Mouse (Mus musculus): ENCODE measurements around the gene Trim67. TPM values are rescaled to one million over a fixed set of nuclear protein-coding genes. Genes with fewer than 3 reads are reported as not detected.

The Trim67 gene
- polyA plus RNA-seq, 1 experiment from 2014 or later, result 0.36 TPM

DNA sequence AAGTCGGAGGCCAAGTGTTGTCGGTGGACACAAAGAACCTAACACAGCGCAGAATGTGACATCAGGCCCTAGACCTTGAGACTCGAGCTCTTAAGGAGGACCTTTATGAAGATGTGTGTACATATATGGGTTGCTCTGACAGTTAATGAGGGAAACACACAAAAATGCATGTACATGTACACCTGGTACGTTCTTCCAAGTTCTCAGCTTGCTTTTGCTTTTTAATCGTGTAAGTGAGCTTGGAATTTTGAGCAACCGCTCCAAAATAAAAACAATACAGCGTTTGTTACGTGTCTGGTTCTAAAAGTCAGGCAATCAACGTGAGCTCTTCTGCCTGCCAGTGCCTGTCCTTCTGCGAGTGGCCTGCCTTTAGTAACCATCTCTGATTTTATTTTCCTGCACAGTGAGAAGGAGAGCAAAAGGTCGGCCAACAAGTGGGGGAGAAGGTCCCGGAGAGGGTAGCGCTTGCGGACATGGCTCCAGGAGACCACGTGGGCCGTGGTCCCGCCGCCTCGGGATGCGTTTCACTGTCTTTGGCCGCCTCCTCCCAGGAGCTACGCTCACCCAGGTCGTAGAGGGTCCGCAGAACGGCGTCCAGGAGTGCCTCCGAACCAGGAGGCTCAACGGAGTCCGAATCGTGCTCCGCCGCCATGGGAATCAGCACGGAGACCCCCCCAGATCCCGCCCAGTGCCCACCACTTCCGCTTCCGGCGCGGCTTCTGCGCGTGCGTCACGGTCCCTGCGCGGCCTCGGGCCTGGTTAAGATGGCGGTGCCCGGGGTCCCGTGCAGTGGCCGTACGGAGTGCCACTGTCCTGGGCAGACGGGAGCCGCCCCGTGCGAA lies 69.7 kb downstream of the Trim67 start, which contains the start of the genes Gnpat and 2810004N23Rik:
TSS of gene Gnpat (plus strand) at position 713 of the 842 bp plus-strand sequence.
TSS of gene 2810004N23Rik (minus strand) at position 800 of the 842 bp plus-strand sequence.
- peaks cover under 1% of the 10 kb centered on the region; the same call in 1 of the 2 replicates for H3K9me3 ChIP-seq (replicated peaks)
- H3K4me1 ChIP-seq, result peaks cover 14% of the 10 kb centered on the region
- peak within 1 kb of the TSS; percentile 75 for H3K4me2 ChIP-seq
- peak; percentile 98 for ATAC-seq (replicated peaks; ENCODE audit: low FRiP score)
- peak within 1 kb of the TSS; percentile 96 for H3K27ac ChIP-seq
- no peaks in the 10 kb centered on the region for H3K27me3 ChIP-seq
- H3K4me3 ChIP-seq (replicated peaks), result peak within 1 kb of the TSS; percentile 95
- WGBS, result 1% methylated on average over 55 of the region's 55 CpGs
- peak within 1 kb of the TSS; percentile 96 for H3K9ac ChIP-seq
- peaks cover 48% of the 10 kb centered on the region for H3K36me3 ChIP-seq

DNA sequence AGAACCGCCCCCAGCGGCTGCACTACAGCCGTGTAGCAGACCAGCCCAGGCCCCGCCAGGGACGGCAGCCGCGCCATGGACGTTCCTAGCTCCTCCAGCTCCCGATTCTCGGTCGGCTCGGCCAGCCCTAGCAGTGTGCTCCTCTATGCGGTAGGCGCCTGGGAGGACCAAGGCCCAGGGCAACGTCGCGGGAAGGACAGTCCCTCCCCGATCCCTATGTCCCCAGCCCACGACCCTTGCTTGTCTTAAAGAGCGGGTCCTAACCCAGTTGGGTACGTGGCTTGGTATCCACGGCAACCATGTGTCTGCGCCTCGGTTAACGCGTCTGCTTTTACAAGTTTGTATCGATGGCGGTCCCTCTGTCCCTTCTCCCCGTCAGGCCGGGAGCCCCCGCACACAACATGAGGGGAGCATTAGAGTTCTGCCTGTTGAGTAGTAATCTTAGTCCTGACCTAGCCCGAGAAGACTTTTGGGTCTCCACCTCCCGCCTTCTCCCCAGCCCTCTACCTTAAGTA lies 70.3 kb downstream of the Trim67 start:
- Histone ChIP-seq H3K4me3 (replicated peaks) (peak overlapping the region; percentile 95), H3K4me1 (peaks cover 14% of the 10 kb centered on the region), H3K9me3 (replicated peaks) (no peaks in the 10 kb centered on the region), H3K36me3 (peaks cover 41% of the 10 kb centered on the region), H3K27me3 (no peaks in the 10 kb centered on the region), H3K9ac (peak overlapping the region; percentile 96), H3K4me2 (peak overlapping the region; percentile 75), H3K27ac (peak overlapping the region; percentile 96)
- WGBS, result under 1% methylated on average over 33 of the region's 33 CpGs
- peak; percentile 85 for ATAC-seq (replicated peaks; ENCODE audit: low FRiP score)

DNA sequence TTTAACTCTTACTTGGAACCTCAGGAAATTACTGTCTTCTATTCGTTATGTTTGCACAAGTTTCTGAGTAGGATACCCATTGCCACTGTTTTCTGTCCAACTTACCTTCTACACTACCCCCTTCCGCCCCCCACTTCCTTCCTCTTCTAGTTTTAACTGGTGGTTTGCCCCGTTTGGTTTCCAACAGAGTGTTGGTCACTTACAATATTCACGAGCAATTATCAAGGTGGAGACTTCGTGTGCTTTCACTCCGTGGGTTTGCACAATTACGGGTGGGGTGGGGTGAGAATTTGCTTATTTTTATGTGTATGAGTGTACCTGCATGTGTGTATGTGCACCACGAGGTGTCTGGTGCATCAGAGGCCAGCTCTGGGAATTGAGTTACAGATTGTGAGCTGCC lies 70.8 kb downstream of the Trim67 start:
- Histone ChIP-seq H3K36me3 (peaks cover 36% of the 10 kb centered on the region), H3K9me3 (replicated peaks) (no peaks in the 10 kb centered on the region), H3K4me1 (peaks cover 14% of the 10 kb centered on the region), H3K27me3 (no peaks in the 10 kb centered on the region), H3K9ac (peak overlapping the region; percentile 96), H3K4me3 (replicated peaks) (peak overlapping the region; percentile 95), H3K4me2 (peak overlapping the region; percentile 75), H3K27ac (peak overlapping the region; percentile 96)
- 14% methylated on average over 8 of the region's 8 CpGs for WGBS
- no peak for ATAC-seq (replicated peaks; ENCODE audit: low FRiP score)

DNA sequence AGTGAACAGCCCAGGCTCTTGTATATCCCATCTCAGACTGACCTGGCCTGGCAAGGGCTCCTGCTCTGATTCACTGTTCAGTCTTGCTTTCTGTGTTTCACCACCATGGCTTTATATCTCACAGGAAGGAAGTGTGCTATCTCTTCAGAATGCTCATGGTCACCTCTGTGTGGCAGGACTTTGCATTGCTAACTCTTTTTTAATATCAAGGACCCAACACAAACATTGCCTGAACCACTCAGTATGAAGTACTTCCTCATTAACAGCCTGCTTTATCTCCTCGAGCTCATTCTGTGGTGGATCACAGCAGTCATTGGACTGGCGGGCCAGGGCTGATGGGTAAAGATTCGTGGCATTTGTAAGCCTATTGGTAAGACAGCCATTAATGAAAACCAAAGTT lies 73.8 kb downstream of the Trim67 start:
- H3K9ac ChIP-seq, result no peak overlapping the region
- no peak overlapping the region for H3K4me3 ChIP-seq (replicated peaks)
- H3K4me1 ChIP-seq, result peaks cover 10% of the 10 kb centered on the region
- no peaks in the 10 kb centered on the region for H3K9me3 ChIP-seq (replicated peaks)
- H3K36me3 ChIP-seq, result peaks cover 21% of the 10 kb centered on the region
- no peak overlapping the region for H3K27ac ChIP-seq
- no peaks in the 10 kb centered on the region for H3K27me3 ChIP-seq
- WGBS, result 63% methylated on average over 3 of the region's 3 CpGs
- H3K4me2 ChIP-seq, result no peak overlapping the region
- ATAC-seq (replicated peaks; ENCODE audit: low FRiP score), result no peak

DNA sequence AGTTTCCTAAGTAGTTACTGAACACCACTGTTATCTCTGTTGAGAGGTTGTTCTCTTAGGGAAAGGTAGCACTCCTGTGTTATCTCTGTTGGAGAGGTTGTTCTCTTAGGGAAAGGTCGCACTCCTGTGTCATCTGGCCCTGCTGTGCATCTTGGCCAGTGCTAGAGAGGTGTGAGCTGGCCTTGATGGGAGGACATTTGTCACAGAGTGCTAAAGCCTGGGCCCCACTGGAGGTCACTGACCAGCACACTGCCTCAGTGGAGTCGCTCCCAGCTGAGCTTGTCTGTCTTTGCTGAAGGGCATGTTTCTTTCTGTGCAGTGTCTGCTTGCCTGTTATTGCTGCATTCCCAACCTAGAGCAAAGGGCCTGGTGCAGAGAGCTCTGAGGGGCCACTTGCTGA lies 74.2 kb downstream of the Trim67 start:
- no peak overlapping the region for H3K27ac ChIP-seq
- H3K4me3 ChIP-seq (replicated peaks), result no peak overlapping the region
- H3K4me2 ChIP-seq, result no peak overlapping the region
- H3K27me3 ChIP-seq, result no peaks in the 10 kb centered on the region
- no peak overlapping the region for H3K9ac ChIP-seq
- peaks cover 7% of the 10 kb centered on the region for H3K4me1 ChIP-seq
- H3K9me3 ChIP-seq (replicated peaks), result no peaks in the 10 kb centered on the region
- WGBS, result 30% methylated on average over 2 of the region's 2 CpGs
- ATAC-seq (replicated peaks; ENCODE audit: low FRiP score), result no peak
- H3K36me3 ChIP-seq, result peaks cover 26% of the 10 kb centered on the region

DNA sequence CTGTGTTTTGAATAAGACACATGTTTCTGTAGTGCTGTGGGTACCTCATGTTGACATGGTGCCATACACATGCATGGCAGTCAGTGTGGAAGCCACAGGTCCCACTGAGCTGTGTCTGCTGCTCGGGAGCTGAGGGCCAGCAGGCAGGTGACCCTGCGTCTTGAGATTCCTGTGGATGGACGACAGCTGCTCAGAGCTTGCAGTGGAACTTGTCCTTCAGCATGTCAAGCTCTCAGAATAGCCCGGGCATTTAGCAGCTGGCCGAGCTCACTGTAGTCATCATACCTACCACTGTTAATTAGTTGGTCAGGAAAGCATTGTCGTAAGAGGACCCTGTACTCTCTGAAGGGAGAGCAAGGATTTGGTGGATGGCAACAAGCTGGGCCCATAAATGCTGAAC lies 76.8 kb downstream of the Trim67 start:
- no peak overlapping the region for H3K27ac ChIP-seq
- 45% methylated on average over 6 of the region's 6 CpGs for WGBS
- H3K9ac ChIP-seq, result no peak overlapping the region
- no peaks in the 10 kb centered on the region for H3K27me3 ChIP-seq
- H3K9me3 ChIP-seq (replicated peaks), result no peaks in the 10 kb centered on the region
- H3K4me1 ChIP-seq, result no peaks in the 10 kb centered on the region
- no peak overlapping the region for H3K4me2 ChIP-seq
- H3K4me3 ChIP-seq (replicated peaks), result no peak overlapping the region
- no peak for ATAC-seq (replicated peaks; ENCODE audit: low FRiP score)
- H3K36me3 ChIP-seq, result peaks cover 51% of the 10 kb centered on the region

DNA sequence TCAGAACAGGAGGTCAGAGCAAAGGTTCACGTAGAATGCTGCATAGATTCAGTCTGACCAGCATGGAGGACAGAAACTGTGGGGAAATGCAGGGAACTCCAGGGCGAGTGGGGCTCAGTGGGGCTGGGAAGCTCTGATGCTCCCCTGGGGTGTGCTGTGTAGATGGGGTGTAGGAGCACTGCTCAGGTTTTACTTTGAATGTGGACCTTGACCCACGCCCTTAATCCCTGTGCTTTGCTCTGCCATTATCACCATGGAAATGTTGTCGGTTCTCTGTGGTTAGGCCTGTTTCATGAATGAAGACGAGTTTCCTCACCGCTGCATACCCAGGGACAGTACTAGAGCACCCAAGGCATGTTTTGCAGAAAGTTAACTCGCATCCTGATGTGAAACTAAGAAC lies 78.6 kb downstream of the Trim67 start:
- no peak for ATAC-seq (replicated peaks; ENCODE audit: low FRiP score)
- Histone ChIP-seq H3K4me3 (replicated peaks) (no peak overlapping the region), H3K4me1 (no peaks in the 10 kb centered on the region)

DNA sequence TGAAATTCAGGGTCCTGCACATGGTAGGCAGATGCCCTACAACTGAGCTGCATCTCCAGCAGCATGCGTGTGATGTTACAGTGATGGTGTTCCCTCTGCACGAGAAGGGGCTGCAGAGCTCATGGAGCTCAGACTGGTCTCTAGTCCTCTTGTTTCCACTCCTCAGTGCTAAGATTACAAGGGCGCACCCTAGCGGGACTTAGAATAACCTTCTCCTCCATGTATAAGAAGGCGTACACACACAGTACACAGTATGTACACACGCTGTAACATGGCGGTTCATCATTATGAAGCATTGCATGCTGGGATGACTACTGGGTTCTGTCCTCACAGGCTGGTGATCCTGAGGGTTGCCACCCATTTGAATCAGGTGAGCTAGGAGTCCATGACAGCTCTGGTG lies 79.2 kb downstream of the Trim67 start:
- H3K9ac ChIP-seq, result no peak overlapping the region
- no peak overlapping the region for H3K27ac ChIP-seq
- H3K4me1 ChIP-seq, result no peaks in the 10 kb centered on the region
- no peaks in the 10 kb centered on the region for H3K9me3 ChIP-seq (replicated peaks)
- no peak overlapping the region for H3K4me2 ChIP-seq
- peaks cover 65% of the 10 kb centered on the region for H3K36me3 ChIP-seq
- no peaks in the 10 kb centered on the region for H3K27me3 ChIP-seq
- ATAC-seq (replicated peaks; ENCODE audit: low FRiP score), result no peak
- 92% methylated on average over 7 of the region's 7 CpGs for WGBS
- H3K4me3 ChIP-seq (replicated peaks), result no peak overlapping the region

More for the DNA sequence above, 78.6 kb downstream of the Trim67 start:
- Histone ChIP-seq H3K9ac (no peak overlapping the region), H3K36me3 (peaks cover 61% of the 10 kb centered on the region), H3K9me3 (replicated peaks) (no peaks in the 10 kb centered on the region), H3K4me2 (no peak overlapping the region), H3K27me3 (no peaks in the 10 kb centered on the region), H3K27ac (no peak overlapping the region)
- 94% methylated on average over 7 of the region's 7 CpGs for WGBS

DNA sequence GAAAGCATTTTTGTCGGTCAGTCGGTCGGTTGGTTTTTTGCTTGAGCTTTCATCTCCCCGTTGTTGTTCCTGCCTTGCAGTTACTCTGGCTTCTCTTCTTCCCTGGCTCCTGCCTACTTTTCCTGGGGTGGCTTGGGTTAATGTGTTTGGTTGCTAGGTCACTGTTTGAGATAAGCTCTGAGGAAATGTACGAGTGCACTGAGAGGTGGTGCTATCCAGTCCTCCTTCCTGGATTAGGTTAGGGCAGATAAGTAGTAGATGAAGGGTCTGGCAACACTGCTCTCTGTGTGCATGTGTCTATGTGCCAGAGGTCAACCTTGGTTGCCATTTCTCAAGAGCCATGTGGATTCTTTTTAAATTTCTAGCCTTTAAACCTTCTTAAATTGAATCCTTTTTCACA lies 79.8 kb downstream of the Trim67 start:
- no peaks in the 10 kb centered on the region for H3K27me3 ChIP-seq
- H3K27ac ChIP-seq, result no peak overlapping the region
- no peaks in the 10 kb centered on the region for H3K9me3 ChIP-seq (replicated peaks)
- no peak overlapping the region for H3K4me2 ChIP-seq
- H3K9ac ChIP-seq, result no peak overlapping the region
- WGBS, result 86% methylated on average over 5 of the region's 5 CpGs
- H3K4me3 ChIP-seq (replicated peaks), result no peak overlapping the region
- no peak for ATAC-seq (replicated peaks; ENCODE audit: low FRiP score)
- no peaks in the 10 kb centered on the region for H3K4me1 ChIP-seq
- peaks cover 71% of the 10 kb centered on the region for H3K36me3 ChIP-seq

DNA sequence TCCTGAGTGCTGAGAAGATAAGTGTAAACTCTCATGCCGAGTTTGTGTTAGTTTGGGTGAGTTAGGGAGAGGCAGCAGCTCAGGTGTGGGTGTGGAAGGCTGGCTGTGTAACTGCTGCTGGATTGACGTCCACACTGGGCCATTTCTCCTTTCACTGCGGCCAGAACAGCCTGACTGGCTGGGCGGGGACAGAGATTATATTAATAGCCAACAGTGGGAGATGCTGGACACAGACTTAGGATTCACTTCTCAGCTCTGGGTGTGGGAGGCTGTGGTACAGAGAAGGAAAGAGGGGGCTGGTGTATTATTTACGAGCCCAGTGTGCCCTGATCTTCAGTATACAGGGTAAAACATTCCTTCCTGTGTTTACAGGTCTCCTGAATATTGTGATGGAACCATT lies 85.2 kb downstream of the Trim67 start:
- no peak overlapping the region for H3K4me2 ChIP-seq
- H3K27ac ChIP-seq, result no peak overlapping the region
- H3K4me1 ChIP-seq, result no peaks in the 10 kb centered on the region
- no peak overlapping the region for H3K4me3 ChIP-seq (replicated peaks)
- peaks cover 96% of the 10 kb centered on the region for H3K36me3 ChIP-seq
- no peaks in the 10 kb centered on the region for H3K9me3 ChIP-seq (replicated peaks)
- no peak overlapping the region for H3K9ac ChIP-seq
- H3K27me3 ChIP-seq, result no peaks in the 10 kb centered on the region
- 83% methylated on average over 5 of the region's 5 CpGs for WGBS
- ATAC-seq (replicated peaks; ENCODE audit: low FRiP score), result no peak

DNA sequence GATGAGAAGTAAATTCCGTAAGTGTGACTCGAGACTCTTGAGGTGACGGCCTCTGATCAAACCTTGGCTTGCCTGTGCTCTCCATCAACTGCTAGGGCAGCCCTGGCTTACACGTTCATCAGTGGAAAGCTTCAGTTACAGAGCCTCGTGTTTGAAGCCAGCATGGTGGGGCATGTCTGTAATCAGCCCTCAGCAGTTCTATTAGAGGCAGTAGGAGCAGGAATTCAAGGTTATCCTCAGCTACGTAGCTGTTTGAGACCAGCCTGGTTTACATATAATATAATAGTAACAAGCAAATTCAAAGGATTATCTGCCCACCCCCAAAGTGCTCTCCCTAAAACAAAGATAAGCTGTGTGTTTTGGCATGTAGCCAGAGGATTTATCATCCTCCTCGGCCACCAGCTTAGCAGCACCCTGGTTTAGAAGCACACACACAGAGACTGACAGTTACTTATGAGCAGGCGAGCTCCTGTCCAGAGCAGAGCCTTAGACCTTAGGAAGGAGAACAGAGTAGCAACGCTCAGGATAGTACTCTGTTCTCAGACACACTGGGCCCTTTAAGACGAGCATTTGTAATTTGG lies 86.1 kb downstream of the Trim67 start:
- Histone ChIP-seq H3K36me3 (peaks cover 96% of the 10 kb centered on the region), H3K27ac (no peak overlapping the region), H3K4me2 (no peak overlapping the region), H3K4me3 (replicated peaks) (no peak overlapping the region), H3K4me1 (no peaks in the 10 kb centered on the region), H3K9me3 (replicated peaks) (no peaks in the 10 kb centered on the region), H3K27me3 (no peaks in the 10 kb centered on the region), H3K9ac (no peak overlapping the region)
- no peak; the same call in 1 of the 2 replicates for ATAC-seq (replicated peaks; ENCODE audit: low FRiP score)
- WGBS, result 77% methylated on average over 10 of the region's 10 CpGs
